Mouse (Mus musculus) midbrain, embryonic 10.5 days (tissue): Measurements from ENCODE around the gene Carns1. TPM values are rescaled to one million over a fixed set of nuclear protein-coding genes. Genes with fewer than 3 reads are reported as not detected.

ENCODE experiments used
- DNase-seq: peaks from one replicate; pipeline ENCODE4 v3.0.0-alpha.2; 2017; ENCODE audit warnings: low spot score
- H3K27ac ChIP-seq: fragments of 300-500 bp; sonication (generic); replicated peaks from 2 replicates; pipeline ENCODE4 v1.5.1; 2016; ENCODE audit warnings: mild to moderate bottlenecking
- H3K27me3 ChIP-seq: fragments of 300-500 bp; sonication (generic); 2 replicates; pipeline ENCODE4 v1.6.1; 2016; ENCODE audit warnings: low read depth, mild to moderate bottlenecking; ENCODE audit not compliant: poor library complexity, severe bottlenecking
- H3K36me3 ChIP-seq: fragments of 300-500 bp; sonication (generic); 2 replicates; pipeline ENCODE4 v1.6.1; 2016; ENCODE audit warnings: mild to moderate bottlenecking, moderate library complexity
- H3K4me1 ChIP-seq: fragments of 300-500 bp; sonication (generic); 2 replicates; pipeline ENCODE4 v1.6.1; 2016
- H3K4me3 ChIP-seq: fragments of 300-500 bp; sonication (generic); 2 replicates; pipeline ENCODE4 v1.5.1; 2016; ENCODE audit warnings: mild to moderate bottlenecking, moderate library complexity
- H3K9me3 ChIP-seq: fragments of 300-500 bp; sonication (generic); replicated peaks from 2 replicates; pipeline ENCODE4 v1.6.1; 2016; ENCODE audit warnings: mild to moderate bottlenecking
- WGBS: fragments of 180-500 bp; shearing (Covaris S2); methylation state at CpG from one replicate; pipeline ENCODE4 v1.1.7; 2016; 5-methylcytosine and 5-hydroxymethylcytosine counted together
- polyA plus RNA-seq: library from polyadenylated mRNA; unstranded; fragments of >200 nt; fragmentation: Nextera tagmentation; extraction: Ambion mirVana; gene quantifications from 2 replicates; pipeline ENCODE4 v1.2.1, GENCODE M21; 2016

The Carns1 gene
- polyA plus RNA-seq, 1 experiment from 2014 or later = 2.8 TPM

- WGBS = 89% methylated on average over 22 of the region's 22 CpGs
- H3K36me3 ChIP-seq = peaks cover 49% of the 10 kb centered on the region
Measured at GRCm38 (mm10) chr19:4150567-4151487, 24.5 kb downstream of the Carns1 start.

GRCm38 (mm10) chr19:4149764-4150461 is 25.4 kb downstream of the Carns1 start:
- peaks cover 6% of the 10 kb centered on the region; the same call in 1 of the 2 replicates for H3K9me3 ChIP-seq
- H3K4me3 ChIP-seq = peak overlapping the region; percentile 84
- peaks cover 33% of the 10 kb centered on the region for H3K4me1 ChIP-seq
- DNase-seq = no peak
- no peak overlapping the region for H3K27ac ChIP-seq
- no peaks in the 10 kb centered on the region for H3K27me3 ChIP-seq
- WGBS = 90% methylated on average over 17 of the region's 17 CpGs
- H3K36me3 ChIP-seq = peaks cover 44% of the 10 kb centered on the region

More at GRCm38 (mm10) chr19:4150567-4151487, 24.5 kb downstream of the Carns1 start:
- Histone ChIP-seq H3K9me3 (peaks cover 4% of the 10 kb centered on the region; the same call in 1 of the 2 replicates), H3K4me3 (peak overlapping the region; percentile 14; the same call in 1 of the 2 replicates), H3K27ac (no peak overlapping the region), H3K4me1 (peaks cover 36% of the 10 kb centered on the region), H3K27me3 (no peaks in the 10 kb centered on the region)
- no peak for DNase-seq

GRCm38 (mm10) chr19:4149283-4149682 is 26.0 kb downstream of the Carns1 start:
- H3K27ac ChIP-seq = peak overlapping the region; percentile 87
- no peaks in the 10 kb centered on the region for H3K27me3 ChIP-seq
- peaks cover 6% of the 10 kb centered on the region; the same call in 1 of the 2 replicates for H3K9me3 ChIP-seq
- H3K4me3 ChIP-seq = peak overlapping the region; percentile 84
- WGBS = 91% methylated on average over 11 of the region's 11 CpGs
- peaks cover 44% of the 10 kb centered on the region for H3K36me3 ChIP-seq
- no peak for DNase-seq
- H3K4me1 ChIP-seq = peaks cover 31% of the 10 kb centered on the region

GRCm38 (mm10) chr19:4148819-4149218 is 26.5 kb downstream of the Carns1 start:
- no peaks in the 10 kb centered on the region for H3K27me3 ChIP-seq
- peaks cover 31% of the 10 kb centered on the region for H3K4me1 ChIP-seq
- H3K27ac ChIP-seq = peak overlapping the region; percentile 87
- WGBS = 11% methylated on average over 8 of the region's 8 CpGs
- no peak for DNase-seq
- peak overlapping the region; percentile 84 for H3K4me3 ChIP-seq
- peaks cover 6% of the 10 kb centered on the region; the same call in 1 of the 2 replicates for H3K9me3 ChIP-seq
- peaks cover 40% of the 10 kb centered on the region for H3K36me3 ChIP-seq

GRCm38 (mm10) chr19:4148491-4148806 is 26.8 kb downstream of the Carns1 start, which contains the start of gene Coro1b:
TSS of gene Coro1b (plus strand) at chr19:4148619.
- under 1% methylated on average over 33 of the region's 33 CpGs for WGBS
- Histone ChIP-seq H3K27me3 (no peaks in the 10 kb centered on the region), H3K4me3 (peak within 1 kb of the TSS; percentile 84), H3K27ac (peak within 1 kb of the TSS; percentile 87), H3K4me1 (peaks cover 31% of the 10 kb centered on the region), H3K9me3 (peaks cover 6% of the 10 kb centered on the region; the same call in 1 of the 2 replicates), H3K36me3 (peaks cover 37% of the 10 kb centered on the region)
- DNase-seq = peak; percentile 95

GRCm38 (mm10) chr19:4147782-4148490 is 27.3 kb downstream of the Carns1 start:
- H3K27ac ChIP-seq = peak overlapping the region; percentile 87
- peak overlapping the region; percentile 84 for H3K4me3 ChIP-seq
- peaks cover 31% of the 10 kb centered on the region for H3K4me1 ChIP-seq
- no peaks in the 10 kb centered on the region for H3K27me3 ChIP-seq
- 34% methylated on average over 9 of the region's 9 CpGs for WGBS
- H3K36me3 ChIP-seq = peaks cover 31% of the 10 kb centered on the region
- no peak for DNase-seq
- H3K9me3 ChIP-seq = peaks cover 6% of the 10 kb centered on the region; the same call in 1 of the 2 replicates

GRCm38 (mm10) chr19:4147022-4147405 is 28.3 kb downstream of the Carns1 start:
- no peak overlapping the region for H3K4me3 ChIP-seq
- WGBS = 47% methylated on average over 3 of the region's 3 CpGs
- H3K36me3 ChIP-seq = peaks cover 23% of the 10 kb centered on the region
- peaks cover 34% of the 10 kb centered on the region for H3K4me1 ChIP-seq
- peaks cover 6% of the 10 kb centered on the region; the same call in 1 of the 2 replicates for H3K9me3 ChIP-seq
- no peak for DNase-seq
- no peaks in the 10 kb centered on the region for H3K27me3 ChIP-seq
- H3K27ac ChIP-seq = no peak overlapping the region

GRCm38 (mm10) chr19:4146366-4147021 is 28.8 kb downstream of the Carns1 start:
- no peak overlapping the region for H3K27ac ChIP-seq
- no peaks in the 10 kb centered on the region for H3K27me3 ChIP-seq
- H3K4me3 ChIP-seq = no peak overlapping the region
- WGBS = 59% methylated on average over 12 of the region's 12 CpGs
- peaks cover 18% of the 10 kb centered on the region for H3K36me3 ChIP-seq
- H3K4me1 ChIP-seq = peaks cover 34% of the 10 kb centered on the region
- peaks cover 6% of the 10 kb centered on the region; the same call in 1 of the 2 replicates for H3K9me3 ChIP-seq
- DNase-seq = no peak

- H3K4me3 ChIP-seq = no peak overlapping the region
- H3K27ac ChIP-seq = no peak overlapping the region
- H3K36me3 ChIP-seq = peaks cover 12% of the 10 kb centered on the region
- no peak for DNase-seq
- WGBS = 87% methylated on average over 5 of the region's 5 CpGs
- peaks cover 6% of the 10 kb centered on the region; the same call in 1 of the 2 replicates for H3K9me3 ChIP-seq
- peaks cover 34% of the 10 kb centered on the region for H3K4me1 ChIP-seq
- no peaks in the 10 kb centered on the region for H3K27me3 ChIP-seq
Measured at GRCm38 (mm10) chr19:4145936-4146335, 29.3 kb downstream of the Carns1 start.

- WGBS = 87% methylated on average over 16 of the region's 16 CpGs
- no peak for DNase-seq
- peaks cover 6% of the 10 kb centered on the region; the same call in 1 of the 2 replicates for H3K9me3 ChIP-seq
- H3K4me3 ChIP-seq = no peak overlapping the region
- peaks cover 1% of the 10 kb centered on the region; the same call in 1 of the 2 replicates for H3K36me3 ChIP-seq
- 0 out of 2 replicates have a peak overlapping the region, but pooled peaks have one; percentile 14 for H3K27ac ChIP-seq
- peaks cover 33% of the 10 kb centered on the region for H3K4me1 ChIP-seq
- no peaks in the 10 kb centered on the region for H3K27me3 ChIP-seq
Measured at GRCm38 (mm10) chr19:4144550-4145498, 30.5 kb downstream of the Carns1 start.

- Histone ChIP-seq H3K27me3 (no peaks in the 10 kb centered on the region), H3K4me3 (no peak within 1 kb of the TSS), H3K36me3 (no peaks in the 10 kb centered on the region), H3K9me3 (peaks cover 6% of the 10 kb centered on the region; the same call in 1 of the 2 replicates), H3K27ac (peak within 1 kb of the TSS; percentile 14; the same call in 1 of the 2 replicates), H3K4me1 (peaks cover 33% of the 10 kb centered on the region)
- 83% methylated on average over 7 of the region's 7 CpGs for WGBS
- DNase-seq = no peak
Measured at GRCm38 (mm10) chr19:4143759-4144268, 31.5 kb downstream of the Carns1 start, which contains the start of gene Cabp4. TSS of gene Cabp4 (minus strand) at chr19:4144033.
